Mouse (Mus musculus) MN1 (cell line): ENCODE results near the gene Nedd9.
"Not testable (repeated sequence)": the region's sequence is repeated elsewhere in the genome, so short reads cannot be mapped to it uniquely, and the experiment has no call there.

Experiments
- DNase-seq: peaks from one replicate; pipeline ENCODE4 v3.0.0-alpha.2; 2016; ENCODE audit warnings: low spot score

The Nedd9 gene

GRCm38 (mm10) chr13:41372555-41373460 lies 114.4 kb downstream of the Nedd9 start:
- no peak for DNase-seq

GRCm38 (mm10) chr13:41371547-41371946 lies 115.6 kb downstream of the Nedd9 start:
- no peak for DNase-seq

- no peak for DNase-seq
These were observed 118.5 kb downstream of the Nedd9 start for GRCm38 (mm10) chr13:41368612-41369011.

GRCm38 (mm10) chr13:41367176-41367611 lies 120.0 kb downstream of the Nedd9 start:
- no peak for DNase-seq

GRCm38 (mm10) chr13:41366609-41367008 lies 120.6 kb downstream of the Nedd9 start:
- DNase-seq = not testable (repeated sequence)

GRCm38 (mm10) chr13:41364273-41364672 lies 122.9 kb downstream of the Nedd9 start:
- DNase-seq = no peak

- no peak for DNase-seq
These were observed 124.3 kb downstream of the Nedd9 start for GRCm38 (mm10) chr13:41362909-41363308.

- no peak for DNase-seq
These were observed 126.8 kb downstream of the Nedd9 start for GRCm38 (mm10) chr13:41360272-41360815.

GRCm38 (mm10) chr13:41359330-41360215 lies 127.6 kb downstream of the Nedd9 start:
- DNase-seq = no peak

GRCm38 (mm10) chr13:41358480-41359180 lies 128.5 kb downstream of the Nedd9 start:
- peak; percentile 40 for DNase-seq

- no peak for DNase-seq
These were observed 129.2 kb downstream of the Nedd9 start for GRCm38 (mm10) chr13:41358009-41358408.

- DNase-seq = no peak
These were observed 129.6 kb downstream of the Nedd9 start for GRCm38 (mm10) chr13:41357586-41357985.

- no peak for DNase-seq
These were observed 130.0 kb downstream of the Nedd9 start for GRCm38 (mm10) chr13:41357161-41357560.

- DNase-seq = no peak
These were observed 131.6 kb downstream of the Nedd9 start for GRCm38 (mm10) chr13:41355552-41355951.

- DNase-seq = no peak
These were observed 132.6 kb downstream of the Nedd9 start for GRCm38 (mm10) chr13:41354591-41354990.

GRCm38 (mm10) chr13:41353676-41354075 lies 133.5 kb downstream of the Nedd9 start:
- no peak for DNase-seq

GRCm38 (mm10) chr13:41352352-41352751 lies 134.8 kb downstream of the Nedd9 start:
- no peak for DNase-seq

GRCm38 (mm10) chr13:41350589-41350988 lies 136.6 kb downstream of the Nedd9 start:
- no peak for DNase-seq

GRCm38 (mm10) chr13:41349770-41350169 lies 137.4 kb downstream of the Nedd9 start:
- DNase-seq = no peak

GRCm38 (mm10) chr13:41345756-41346155 lies 141.4 kb downstream of the Nedd9 start:
- no peak for DNase-seq

- DNase-seq = no peak
These were observed 141.9 kb downstream of the Nedd9 start for GRCm38 (mm10) chr13:41345306-41345705.

- no peak for DNase-seq
These were observed 143.3 kb downstream of the Nedd9 start for GRCm38 (mm10) chr13:41343887-41344266.
